Mouse (Mus musculus) cerebellum, postnatal 25 days (tissue): ENCODE measurements at regions not wholly inside any gene's neighbourhood (a gene's known extent, or its start where the extent isn't known, plus 50 kb on each side); places are given as distances from the start of the nearest gene placed in this dataset.

Experiments used
- DNase-seq, 2 experiments: peaks; one replicate each; pipeline ENCODE4 v3.0.0; 2021; ENCODE audit warnings: mixed read lengths in 2 of 2

- DNase-seq = peak in 1 of 2 experiments; percentile 10
These were observed 1006.2 kb upstream of the Cdh20 start for GRCm38 (mm10) chr1:103762044-103762663.

GRCm38 (mm10) chr1:103762745-103763144, 1005.6 kb upstream of the Cdh20 start:
- DNase-seq = no peak

- no peak for DNase-seq
These were observed 1001.0 kb upstream of the Cdh20 start for GRCm38 (mm10) chr1:103767315-103767714.

GRCm38 (mm10) chr1:103784692-103785091, 983.6 kb upstream of the Cdh20 start:
- no peak for DNase-seq

- DNase-seq = no peak
These were observed 972.0 kb upstream of the Cdh20 start for GRCm38 (mm10) chr1:103796337-103796736.

GRCm38 (mm10) chr1:103799343-103799742, 969.0 kb upstream of the Cdh20 start:
- peak in 1 of 2 experiments; percentile 2 for DNase-seq

- no peak for DNase-seq
These were observed 950.4 kb upstream of the Cdh20 start for GRCm38 (mm10) chr1:103817946-103818345.
